Mouse (Mus musculus) cerebellum, adult 9-11 months (tissue): ENCODE results near the gene Tomm70a.
"Not testable (repeated sequence)": the region's sequence is repeated elsewhere in the genome, so short reads cannot be mapped to it uniquely, and the experiment has no call there.

ENCODE experiments used
- DNase-seq: peaks from one replicate; pipeline ENCODE4 v3.0.0; 2022

Gene Tomm70a

DNA sequence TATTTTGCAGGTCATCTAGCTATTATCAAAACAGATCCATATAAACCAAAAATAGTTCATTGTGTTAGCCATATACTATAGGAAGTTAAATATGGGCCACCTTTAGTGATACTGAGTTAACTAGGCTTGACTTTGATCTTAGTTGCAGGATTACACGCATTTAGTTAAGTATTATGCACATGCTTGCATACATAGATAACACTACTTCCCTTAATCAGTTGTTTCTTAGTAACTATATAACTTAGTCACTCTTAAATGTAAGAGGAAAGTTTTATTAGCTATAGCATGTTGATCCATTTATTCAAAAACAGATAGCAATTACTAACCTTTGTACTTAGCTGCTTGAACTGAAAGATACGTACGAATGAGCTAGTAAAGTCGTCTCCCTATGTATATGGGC lies 29.9 kb downstream of the Tomm70a start:
- no peak for DNase-seq

DNA sequence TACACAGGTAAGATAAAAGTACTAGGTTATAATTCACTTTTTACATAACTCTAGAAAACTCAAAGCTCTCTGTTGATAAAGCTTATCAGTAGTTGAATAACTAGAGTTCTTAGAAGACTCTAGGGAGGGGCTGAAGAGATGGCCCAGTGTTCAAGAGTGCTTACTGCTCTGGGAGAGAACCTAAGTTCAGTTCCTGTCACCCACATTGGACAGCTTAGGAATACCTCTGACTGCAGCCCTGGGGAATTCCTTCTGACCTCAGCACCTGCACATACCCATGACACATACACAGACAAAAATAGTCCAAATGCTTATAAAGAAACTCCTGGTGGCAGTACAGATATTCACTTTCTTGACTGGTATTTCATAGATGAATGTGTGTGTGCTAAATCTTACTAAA lies 34.4 kb downstream of the Tomm70a start:
- no peak for DNase-seq

DNA sequence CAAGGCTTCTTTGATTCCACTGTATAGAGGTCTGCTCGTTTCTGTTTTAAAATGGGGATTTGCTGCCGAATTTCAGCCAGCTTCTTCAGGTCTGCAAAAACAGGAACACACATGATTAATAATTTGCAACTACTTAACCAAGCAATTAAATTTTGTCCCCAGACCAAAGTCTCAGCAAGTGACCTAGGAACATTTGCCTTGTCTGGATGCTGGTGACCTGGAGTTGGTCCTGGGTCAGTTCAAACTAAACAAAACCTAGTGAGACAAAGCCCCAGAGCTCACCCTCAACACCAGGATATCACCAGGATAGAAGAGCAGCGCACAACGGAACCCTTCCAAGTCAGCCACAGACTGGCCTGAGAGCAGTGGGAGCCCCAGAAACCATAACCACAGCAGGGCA lies 35.6 kb downstream of the Tomm70a start:
- DNase-seq, result no peak

DNA sequence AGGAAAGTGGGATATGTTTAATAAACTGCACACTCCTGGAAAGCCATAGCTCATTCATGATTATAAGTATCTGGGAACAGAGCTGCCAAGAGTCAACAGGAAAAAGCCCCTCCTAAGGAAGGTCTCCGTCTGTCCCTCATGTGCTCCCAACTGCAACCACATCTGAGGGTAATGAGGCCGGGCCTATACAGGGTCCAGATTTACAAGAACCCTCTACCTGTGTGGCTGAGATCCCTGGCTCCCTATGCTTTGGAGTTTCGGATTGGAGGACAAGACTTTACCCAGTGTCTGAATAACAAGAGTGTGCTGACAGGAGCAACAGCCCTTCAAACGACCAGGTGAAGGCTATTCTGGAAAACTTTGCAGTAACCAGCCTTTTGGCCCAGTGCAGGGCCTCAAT lies 36.2 kb downstream of the Tomm70a start:
- DNase-seq, result no peak

DNA sequence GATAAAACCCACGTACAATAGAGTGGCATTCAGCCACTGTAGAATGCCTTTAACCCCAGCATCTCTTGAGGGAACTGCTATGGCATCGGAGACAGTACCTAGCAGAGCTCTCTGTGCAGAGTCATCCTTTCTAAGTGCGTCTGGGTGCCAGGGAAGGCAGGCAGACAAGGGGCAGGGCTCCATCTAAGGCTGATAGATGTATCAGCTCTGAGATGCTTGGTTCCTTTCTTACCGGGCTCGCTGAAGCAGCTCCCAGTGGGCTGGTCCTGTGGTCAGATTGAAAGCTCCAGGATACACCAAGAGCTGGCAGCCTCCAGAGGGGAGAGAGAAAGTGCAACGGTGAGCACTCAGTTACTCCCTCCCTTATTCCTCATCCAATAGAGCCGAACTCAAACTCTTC lies 38.3 kb downstream of the Tomm70a start:
- DNase-seq, result no peak

DNA sequence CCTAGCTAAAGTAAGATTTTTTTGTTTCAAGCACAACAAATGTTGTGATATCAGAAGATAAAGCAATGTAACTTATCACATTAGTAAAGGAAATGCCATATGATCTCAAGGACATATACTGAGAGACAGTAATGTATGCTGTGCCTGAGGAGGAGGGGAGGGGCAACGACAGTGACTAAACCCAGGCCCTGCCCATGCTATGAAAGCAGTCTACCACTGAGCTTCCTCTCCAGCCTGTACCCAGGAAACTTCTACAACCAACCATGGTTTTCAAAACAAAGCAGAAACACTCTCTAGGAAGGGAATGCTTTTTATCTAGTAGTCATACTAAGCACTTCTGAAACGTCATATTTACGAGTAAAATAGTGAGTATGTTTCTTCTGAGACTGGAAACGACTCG lies 41.3 kb downstream of the Tomm70a start:
- DNase-seq, result no peak

DNA sequence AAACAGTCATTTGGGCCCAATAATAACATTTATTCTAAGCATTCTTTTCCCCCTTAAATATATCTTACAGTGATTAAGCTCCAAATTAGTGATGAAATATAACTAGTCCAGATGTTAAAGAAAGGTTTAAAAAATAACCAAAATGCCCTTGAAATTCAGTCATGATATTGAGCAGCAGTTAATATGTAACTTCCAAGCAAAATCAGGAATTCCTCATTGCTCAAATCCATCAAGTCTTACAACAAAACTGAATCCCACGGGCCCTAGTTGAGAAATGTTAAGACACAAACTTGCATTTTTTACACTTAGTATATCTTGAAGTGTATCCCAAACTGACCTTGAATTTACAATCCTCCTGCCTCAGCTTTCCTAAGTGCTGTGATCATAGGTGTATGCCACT lies 42.2 kb downstream of the Tomm70a start:
- DNase-seq, result no peak

GRCm38 (mm10) chr16:57165157-57165556 lies 43.7 kb downstream of the Tomm70a start:
- DNase-seq, result no peak

GRCm38 (mm10) chr16:57166086-57166485 lies 44.6 kb downstream of the Tomm70a start:
- DNase-seq, result no peak

DNA sequence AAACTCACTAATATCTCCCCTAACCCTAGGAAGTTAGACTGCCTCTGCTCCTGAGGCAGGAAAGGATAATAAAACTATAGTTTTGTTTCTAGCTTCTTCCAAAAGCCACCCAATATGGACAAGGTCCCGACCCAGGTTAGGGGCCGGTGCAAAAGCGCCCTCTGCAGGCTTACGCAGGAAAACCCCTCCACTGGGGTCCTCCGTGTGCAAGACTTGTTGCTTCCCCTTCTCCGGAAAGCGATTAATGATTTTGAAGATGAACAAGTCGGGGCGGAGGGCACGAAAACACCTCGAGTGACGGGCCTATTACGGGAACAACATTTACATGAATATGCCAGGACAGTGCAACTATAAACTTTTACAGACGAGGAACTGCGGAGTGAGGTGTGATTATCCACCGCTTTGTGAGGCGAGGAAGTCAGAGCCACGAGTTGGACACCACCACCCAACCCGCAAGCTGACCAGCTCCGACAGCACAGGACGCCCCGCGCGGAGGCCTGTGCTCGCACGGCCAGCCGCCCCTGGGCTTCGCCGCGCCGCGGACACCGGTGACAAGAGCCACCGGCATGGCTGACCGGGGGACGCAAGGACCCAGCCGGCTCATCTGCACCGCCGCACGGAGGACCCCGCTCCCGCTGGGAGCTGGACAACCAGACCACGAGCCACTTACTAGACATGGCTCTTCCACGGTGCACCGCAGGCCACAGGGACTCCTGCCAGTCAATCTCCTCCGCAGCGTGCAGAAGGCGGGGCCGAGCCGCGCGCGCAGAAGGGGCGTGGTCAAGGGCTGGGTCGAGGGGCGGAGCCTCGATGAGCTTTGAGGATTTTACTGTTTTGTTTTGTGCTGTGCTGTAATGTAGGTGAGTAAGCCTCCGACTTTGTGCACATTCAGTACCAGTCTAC lies 45.4 kb downstream of the Tomm70a start, which contains the start of gene Nit2:
TSS of gene Nit2 (minus strand) at position 731 of the 903 bp plus-strand sequence.
- peak; percentile 91 for DNase-seq

GRCm38 (mm10) chr16:57167514-57167912 lies 46.0 kb downstream of the Tomm70a start:
- no peak for DNase-seq

DNA sequence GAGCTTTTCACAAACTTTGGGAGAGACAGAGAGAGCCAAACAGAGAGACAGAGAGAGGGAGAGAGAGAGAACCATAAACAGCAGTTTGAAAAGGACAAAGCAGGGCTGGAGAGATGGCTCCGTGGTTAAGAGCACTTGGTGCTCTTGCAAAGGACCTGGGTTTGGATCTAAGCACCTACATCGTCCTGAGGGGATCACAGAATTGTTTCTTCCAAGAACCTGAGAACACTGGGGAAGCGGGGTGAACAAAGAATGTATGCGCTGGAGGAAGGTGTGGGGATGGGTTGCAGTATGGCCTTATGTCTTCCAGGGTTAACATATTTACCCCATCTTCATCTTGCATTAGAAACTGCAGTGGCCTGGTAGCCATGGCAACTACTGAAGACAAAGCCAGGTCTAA lies 46.7 kb downstream of the Tomm70a start:
- DNase-seq, result no peak

DNA sequence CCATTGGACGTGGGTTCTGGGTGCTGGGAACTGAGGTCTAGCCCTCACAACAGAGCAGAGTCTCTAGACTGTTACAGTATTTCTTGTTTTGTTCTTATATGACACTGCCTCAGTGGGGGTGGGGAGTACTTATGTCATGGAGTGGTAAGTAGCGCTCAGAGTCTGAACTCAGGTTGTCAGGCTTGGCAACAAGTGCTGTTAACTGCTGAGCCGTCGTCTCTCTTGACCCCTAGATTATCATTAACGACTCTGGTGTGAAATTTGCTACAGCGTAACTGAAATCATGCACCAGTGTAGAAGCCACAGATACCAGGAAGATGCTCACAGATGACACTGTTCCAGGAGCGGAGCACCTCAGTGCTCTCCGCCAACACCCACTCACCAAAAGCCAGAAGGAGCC lies 49.7 kb downstream of the Tomm70a start:
- no peak for DNase-seq

- no peak for DNase-seq
These were observed 50.1 kb downstream of the Tomm70a start for GRCm38 (mm10) chr16:57171570-57171969.

- DNase-seq, result not testable (repeated sequence)
These were observed 53.0 kb downstream of the Tomm70a start for GRCm38 (mm10) chr16:57174480-57174879.

GRCm38 (mm10) chr16:57175751-57176150 lies 54.2 kb downstream of the Tomm70a start:
- no peak for DNase-seq

DNA sequence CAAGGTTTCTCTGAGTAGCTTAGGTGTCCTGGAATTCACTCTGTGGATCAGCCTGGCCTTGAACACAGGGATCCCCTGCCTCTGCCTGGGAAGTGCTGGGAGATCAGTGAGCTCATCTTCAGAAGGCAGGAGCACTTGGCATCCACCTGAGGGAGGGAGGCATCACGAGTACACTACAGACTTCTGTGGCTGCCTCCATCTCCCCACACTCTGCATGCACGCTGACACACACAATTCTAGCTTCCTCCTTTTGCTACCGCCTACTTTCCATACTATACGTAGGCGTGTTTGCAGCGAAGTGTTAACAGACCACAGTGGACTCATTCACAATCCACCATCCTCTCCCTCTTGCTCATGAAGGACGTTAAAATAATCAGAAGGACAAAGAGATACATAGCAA lies 54.8 kb downstream of the Tomm70a start:
- no peak for DNase-seq

DNA sequence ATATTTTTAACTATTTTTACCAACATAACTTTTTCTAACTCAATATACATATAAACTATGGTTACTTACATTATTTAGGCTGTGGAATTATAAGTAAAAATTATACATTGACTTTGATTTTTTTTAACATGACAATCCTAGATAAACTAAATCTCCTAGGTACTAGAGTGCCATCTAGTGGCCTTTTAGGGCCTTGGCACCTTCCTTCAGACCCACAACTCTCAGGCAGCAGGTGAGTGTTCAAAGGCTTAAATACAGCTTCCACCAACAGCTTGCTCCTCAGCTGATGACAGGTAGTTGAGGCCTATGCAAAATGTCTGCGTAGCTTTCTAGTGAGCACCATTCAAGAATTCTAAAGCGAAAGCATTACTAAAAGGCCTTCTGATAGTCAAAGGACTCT lies 55.8 kb downstream of the Tomm70a start:
- DNase-seq, result no peak

DNA sequence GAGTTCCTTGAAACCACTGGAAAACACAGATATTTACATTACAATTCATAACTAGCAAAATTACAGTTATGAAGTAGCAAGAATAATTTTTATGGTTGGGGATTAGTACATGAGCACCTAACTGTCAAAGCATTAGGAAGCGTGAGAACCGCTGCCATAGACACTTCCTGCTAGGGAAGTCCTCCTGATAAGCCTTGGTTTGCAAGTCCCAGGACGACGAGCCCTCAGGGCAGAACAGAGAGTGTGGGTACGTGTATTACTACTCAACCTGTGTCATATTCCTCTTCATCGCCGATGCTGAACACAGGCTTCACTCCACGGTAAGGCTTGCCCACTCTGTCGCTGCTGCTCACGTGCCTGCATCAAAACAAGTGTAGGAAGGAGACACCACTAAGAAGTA lies 56.2 kb downstream of the Tomm70a start:
- no peak for DNase-seq

DNA sequence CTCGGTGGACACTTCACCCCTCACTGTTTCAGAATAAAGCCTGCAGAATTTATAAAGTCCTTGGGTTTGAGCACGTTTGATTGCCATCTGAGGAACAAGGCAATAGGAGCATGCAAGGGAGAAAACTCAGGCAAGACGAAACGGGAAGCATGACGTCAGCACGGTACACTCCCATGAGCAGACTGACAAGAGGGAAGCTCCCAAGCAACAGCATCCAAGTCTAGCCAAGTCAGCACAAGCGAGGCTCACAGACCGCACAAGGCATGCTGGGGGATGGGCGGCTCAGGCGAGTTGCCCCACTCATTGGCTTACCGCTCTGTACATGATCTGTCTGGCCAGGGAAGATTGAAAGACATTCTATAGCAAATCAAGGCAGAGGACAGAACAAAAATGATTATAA lies 59.7 kb downstream of the Tomm70a start:
- no peak for DNase-seq

- no peak for DNase-seq
These were observed 60.5 kb downstream of the Tomm70a start for GRCm38 (mm10) chr16:57182037-57182436.

- no peak for DNase-seq
These were observed 65.1 kb downstream of the Tomm70a start for GRCm38 (mm10) chr16:57186618-57187017.

- DNase-seq, result no peak
These were observed 68.0 kb downstream of the Tomm70a start for GRCm38 (mm10) chr16:57189493-57189892.

DNA sequence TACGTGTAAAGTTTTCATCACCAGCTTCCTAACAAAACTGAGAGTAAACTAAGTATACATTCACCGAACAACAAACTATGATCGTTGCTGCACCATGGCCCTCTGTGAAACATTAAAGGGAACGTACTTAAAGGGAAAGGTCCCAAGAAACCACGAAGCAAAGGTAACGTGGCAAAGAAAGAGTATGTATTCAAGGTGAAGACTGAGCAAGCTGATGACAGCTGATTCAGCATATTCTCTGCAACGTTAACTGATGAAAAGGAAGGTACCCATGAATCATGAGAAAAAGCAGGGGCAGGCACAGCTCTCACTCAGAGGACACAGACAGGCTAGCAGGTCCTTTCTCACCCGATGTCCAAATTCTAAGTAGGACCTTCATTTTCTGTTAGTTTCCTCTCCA lies 68.9 kb downstream of the Tomm70a start:
- no peak for DNase-seq

DNA sequence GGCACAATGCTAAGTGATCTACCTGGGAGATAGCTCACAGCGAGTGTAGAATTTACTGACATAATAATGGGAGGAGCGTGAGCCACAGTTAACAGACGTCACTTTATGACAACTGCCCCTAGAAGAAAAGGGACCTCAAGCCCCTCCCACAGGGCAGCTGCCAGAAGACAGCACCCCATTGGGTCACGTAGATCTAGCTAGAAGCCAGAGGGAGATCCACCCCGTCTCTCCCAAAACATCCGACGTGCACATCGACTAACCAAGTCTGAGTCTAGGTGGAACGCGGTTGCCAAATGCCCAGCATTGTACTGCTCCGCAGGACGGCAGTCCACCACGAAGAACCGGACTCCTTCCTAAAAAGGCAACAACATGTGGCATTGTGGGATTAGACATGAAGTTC lies 69.7 kb downstream of the Tomm70a start:
- DNase-seq, result no peak
